Mouse (Mus musculus): ENCODE data around the gene Fryl.

- TF ChIP-seq POLR2A (IDR thresholded peaks at IDR 0.05; ENCODE audit: insufficient read length, low read depth): no peak
- no peak for TF ChIP-seq MYOD1 (IDR thresholded peaks at IDR 0.05; ENCODE audit: control insufficient read depth in 1 of 3, insufficient read length in 2 of 3, low read depth in 2 of 3)
- TF ChIP-seq USF1 (IDR thresholded peaks at IDR 0.05; ENCODE audit: low read depth): no peak
- no peak for TF ChIP-seq CEBPB (IDR thresholded peaks at IDR 0.05; ENCODE audit: insufficient read depth, poor library complexity, severe bottlenecking)
Measured at GRCm38 (mm10) chr5:73230171-73230570, 26.2 kb downstream of the Fryl start.

All from myocyte (in vitro differentiated cells).